Mouse (Mus musculus) olfactory bulb, adult 2 months (tissue): ENCODE results near the gene Nrxn3. TPM values are rescaled to one million over a fixed set of nuclear protein-coding genes. Genes with fewer than 3 reads are reported as not detected.

Experiments used
- H3K27ac ChIP-seq: fragments of 200-500 bp; 2 replicates; pipeline ENCODE4 v1.5.1; 2012; ENCODE audit warnings: low read depth, low read length; ENCODE audit not compliant: insufficient read depth
- H3K4me1 ChIP-seq: fragments of 200-500 bp; 2 replicates; pipeline ENCODE4 v1.6.1; 2012; ENCODE audit warnings: low read length; ENCODE audit not compliant: control insufficient read depth, insufficient read depth
- H3K4me3 ChIP-seq: fragments of 200-500 bp; 2 replicates; pipeline ENCODE4 v1.5.1; 2012; ENCODE audit warnings: mild to moderate bottlenecking, low read depth, low read length, moderate library complexity; ENCODE audit not compliant: insufficient read depth
- CTCF ChIP-seq: fragments of 200-500 bp; IDR thresholded peaks from 2 replicates; pipeline ENCODE4 v1.5.1; 2012; ENCODE audit warnings: low read depth, mild to moderate bottlenecking, low read length, moderate library complexity; ENCODE audit not compliant: insufficient read depth
- POLR2A ChIP-seq: fragments of 200-500 bp; IDR thresholded peaks from 2 replicates; pipeline ENCODE4 v1.6.1; 2012; ENCODE audit warnings: mild to moderate bottlenecking, low read depth, low read length, moderate library complexity; ENCODE audit not compliant: insufficient read depth
- WGBS: fragments of 180-500 bp; shearing (Covaris S2); methylation state at CpG from one replicate; pipeline ENCODE4 v1.1.7; 2018; 5-methylcytosine and 5-hydroxymethylcytosine counted together
- polyA plus RNA-seq: library from polyadenylated mRNA; stranded (reverse); fragments of >200 nt; gene quantifications from 2 replicates; pipeline ENCODE4 v1.2.4, GENCODE M21; 2012; ENCODE audit warnings: low replicate concordance; ENCODE audit not compliant: missing spikeins, insufficient read depth, insufficient read length

The Nrxn3 gene
- polyA plus RNA-seq, 1 experiment: not detected

GRCm38 (mm10) chr12:89884576-89884975, 1161.9 kb downstream of the Nrxn3 start:
- H3K27ac ChIP-seq: no peak overlapping the region
- no peak for TF ChIP-seq POLR2A
- TF ChIP-seq CTCF: no peak
- H3K4me3 ChIP-seq: no peak overlapping the region
- WGBS: 96% methylated on average over 1 of the region's 1 CpGs
- peaks cover 3% of the 10 kb centered on the region for H3K4me1 ChIP-seq

GRCm38 (mm10) chr12:89888647-89889046, 1166.0 kb downstream of the Nrxn3 start:
- no peak for TF ChIP-seq POLR2A
- no peak for TF ChIP-seq CTCF
- H3K4me1 ChIP-seq: no peaks in the 10 kb centered on the region
- 56% methylated on average over 3 of the region's 3 CpGs for WGBS

DNA sequence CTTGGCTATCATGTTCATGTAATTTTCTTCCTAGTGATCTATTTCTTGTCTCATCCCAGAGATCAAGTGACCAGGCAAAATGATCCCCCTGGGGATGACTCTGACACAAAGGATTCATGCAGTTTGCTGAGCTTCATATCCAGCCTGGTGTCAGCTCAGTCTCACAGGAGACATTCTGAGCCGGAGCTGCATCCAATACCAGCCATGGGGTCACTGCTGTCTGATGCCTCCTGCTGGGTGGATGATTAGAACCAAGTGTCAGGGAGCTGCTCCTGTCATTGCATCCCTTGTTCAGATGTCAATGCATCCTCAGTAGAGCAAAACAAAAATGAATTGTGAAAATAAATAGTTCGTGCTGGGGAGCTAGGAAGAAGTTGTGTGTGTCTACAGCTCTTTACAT, 1174.2 kb downstream of the Nrxn3 start:
- no peak for TF ChIP-seq CTCF
- no peak for TF ChIP-seq POLR2A
- Histone ChIP-seq H3K4me1 (peaks cover 3% of the 10 kb centered on the region; the same call in 1 of the 2 replicates), H3K4me3 (no peak overlapping the region), H3K27ac (no peak overlapping the region)
- WGBS: 73% methylated on average over 2 of the region's 2 CpGs

More at GRCm38 (mm10) chr12:89888647-89889046, 1166.0 kb downstream of the Nrxn3 start:
- no peak overlapping the region for H3K27ac ChIP-seq
- no peak overlapping the region for H3K4me3 ChIP-seq

GRCm38 (mm10) chr12:89909578-89909977, 1186.9 kb downstream of the Nrxn3 start:
- 77% methylated on average over 3 of the region's 3 CpGs for WGBS

DNA sequence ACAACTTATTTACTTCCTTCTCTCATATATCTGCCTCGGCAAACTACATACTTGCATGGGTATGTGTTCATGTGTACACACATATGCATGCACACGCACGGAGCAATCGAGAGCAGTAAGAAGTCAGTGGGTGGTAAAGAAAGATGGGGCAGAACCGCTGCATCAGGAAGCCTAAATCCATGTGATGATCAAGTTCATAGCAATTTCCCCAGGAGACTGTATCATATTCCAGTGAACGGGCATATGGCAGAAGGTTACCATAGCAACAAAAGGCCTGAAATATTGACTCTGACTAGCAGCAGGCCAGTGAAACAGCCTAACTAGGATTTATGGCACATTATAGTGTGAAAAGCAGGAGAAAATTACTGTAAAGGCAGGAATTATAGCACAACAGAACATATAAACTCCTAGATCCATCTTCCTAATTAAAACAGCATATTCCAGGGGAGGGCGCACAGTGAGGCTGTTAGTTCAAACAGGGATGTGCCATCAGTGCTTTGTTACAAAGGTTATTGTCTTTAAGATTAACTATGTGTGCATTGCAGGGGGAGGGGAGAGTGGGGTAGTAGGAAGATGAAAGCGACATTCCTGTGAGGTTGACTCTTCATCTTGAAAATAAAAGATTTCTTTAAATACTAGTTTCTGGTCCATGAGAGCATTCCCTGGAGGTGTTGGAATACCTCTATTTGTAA, 1195.6 kb downstream of the Nrxn3 start:
- no peak overlapping the region for H3K27ac ChIP-seq
- TF ChIP-seq POLR2A (no peak), CTCF (no peak)
- no peak overlapping the region for H3K4me3 ChIP-seq
- no peaks in the 10 kb centered on the region for H3K4me1 ChIP-seq
- 84% methylated on average over 8 of the region's 8 CpGs for WGBS

More at GRCm38 (mm10) chr12:89909578-89909977, 1186.9 kb downstream of the Nrxn3 start:
- Histone ChIP-seq H3K4me1 (no peaks in the 10 kb centered on the region), H3K4me3 (no peak overlapping the region), H3K27ac (no peak overlapping the region)
- TF ChIP-seq POLR2A (no peak), CTCF (no peak)

DNA sequence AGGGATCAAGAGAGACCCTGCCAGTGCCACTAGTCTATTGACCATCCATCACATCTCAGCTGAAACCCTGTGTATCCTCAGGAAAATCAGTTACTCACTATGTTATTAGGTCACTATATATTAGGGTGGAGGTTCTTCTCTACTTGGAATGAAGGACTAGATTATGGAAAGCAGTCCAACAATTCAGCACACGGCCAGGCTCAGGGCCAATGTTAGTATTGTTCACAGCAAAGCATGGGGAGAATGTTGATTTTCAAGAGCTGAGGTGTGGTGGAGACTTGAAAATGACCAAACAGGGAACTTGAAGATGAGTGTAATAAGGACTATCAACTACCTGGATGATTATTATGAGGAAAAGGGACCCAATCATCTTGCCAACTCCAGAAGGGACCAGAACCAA, 1209.7 kb downstream of the Nrxn3 start:
- Histone ChIP-seq H3K4me3 (no peak overlapping the region), H3K27ac (no peak overlapping the region), H3K4me1 (no peaks in the 10 kb centered on the region)
- WGBS: 73% methylated on average over 1 of the region's 1 CpGs
- TF ChIP-seq POLR2A (no peak), CTCF (no peak)

- H3K4me1 ChIP-seq: no peaks in the 10 kb centered on the region
- 57% methylated on average over 5 of the region's 5 CpGs for WGBS
- TF ChIP-seq CTCF (no peak), POLR2A (no peak)
- H3K4me3 ChIP-seq: no peak overlapping the region
- no peak overlapping the region for H3K27ac ChIP-seq
Observed at GRCm38 (mm10) chr12:89933630-89934029, 1211.0 kb downstream of the Nrxn3 start.

GRCm38 (mm10) chr12:89940746-89941145, 1218.1 kb downstream of the Nrxn3 start:
- WGBS: 92% methylated on average over 2 of the region's 2 CpGs

DNA sequence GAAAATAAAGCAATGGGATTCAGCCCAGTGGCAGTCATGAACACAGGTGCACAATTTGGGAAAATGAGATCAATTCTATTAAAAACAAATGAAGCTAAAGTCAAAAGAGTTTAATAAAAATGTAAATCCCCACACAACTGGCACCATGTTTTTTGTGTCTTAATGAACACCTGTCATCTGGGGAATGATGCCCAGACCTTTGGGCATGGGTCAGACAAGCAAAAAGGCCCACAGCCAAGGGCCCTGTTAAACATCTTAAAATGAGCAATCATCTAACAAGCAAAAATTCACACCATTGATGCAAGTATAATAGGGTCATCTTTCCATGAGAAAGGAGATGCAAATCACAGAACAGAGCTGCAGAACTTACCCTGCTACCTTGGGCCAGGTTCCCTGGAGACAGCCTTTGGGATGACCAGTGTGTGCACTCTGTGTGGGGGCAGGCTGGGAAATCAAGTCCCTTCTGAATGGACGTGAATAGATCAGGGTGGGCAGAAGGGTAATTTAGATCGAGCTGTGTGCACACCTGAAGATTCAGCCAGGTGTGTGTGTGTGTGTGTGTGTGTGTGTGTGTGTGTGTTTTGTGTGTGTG, 1223.3 kb downstream of the Nrxn3 start:
- no peak overlapping the region for H3K27ac ChIP-seq
- H3K4me3 ChIP-seq: no peak overlapping the region
- WGBS: 61% methylated on average over 2 of the region's 2 CpGs
- TF ChIP-seq POLR2A: no peak
- no peak for TF ChIP-seq CTCF
- H3K4me1 ChIP-seq: no peaks in the 10 kb centered on the region

More at GRCm38 (mm10) chr12:89940746-89941145, 1218.1 kb downstream of the Nrxn3 start:
- no peaks in the 10 kb centered on the region for H3K4me1 ChIP-seq
- TF ChIP-seq CTCF: no peak
- TF ChIP-seq POLR2A: no peak
- H3K4me3 ChIP-seq: no peak overlapping the region
- H3K27ac ChIP-seq: no peak overlapping the region

DNA sequence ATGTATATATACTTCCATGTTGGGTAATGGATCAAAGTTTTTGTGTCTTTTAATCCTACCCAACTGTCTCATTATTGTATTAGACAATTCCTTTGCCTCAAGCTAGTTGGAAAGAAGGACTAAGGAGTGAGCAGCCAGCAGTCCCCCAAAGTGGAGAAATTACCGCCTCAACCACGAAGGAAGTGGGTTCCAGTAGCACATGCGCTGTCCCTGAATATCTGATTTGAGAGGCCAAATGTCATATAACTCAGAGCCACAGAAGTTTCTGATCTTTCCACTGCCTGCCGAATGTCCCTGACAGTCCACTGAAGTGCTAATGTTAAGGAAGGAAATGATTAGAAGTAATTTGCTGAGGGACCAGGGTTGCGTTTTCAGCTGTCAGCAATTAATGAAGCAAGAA, 1223.8 kb downstream of the Nrxn3 start:
- Histone ChIP-seq H3K27ac (no peak overlapping the region), H3K4me3 (no peak overlapping the region), H3K4me1 (no peaks in the 10 kb centered on the region)
- TF ChIP-seq CTCF (no peak), POLR2A (no peak)
- 52% methylated on average over 5 of the region's 5 CpGs for WGBS
